Mouse (Mus musculus): Measurements from ENCODE around the gene Trir. TPM values are rescaled to one million over a fixed set of nuclear protein-coding genes. Genes with fewer than 3 reads are reported as not detected.

The Trir gene
- total RNA-seq, 1 experiment from 2014 or later: 154 TPM

DNA sequence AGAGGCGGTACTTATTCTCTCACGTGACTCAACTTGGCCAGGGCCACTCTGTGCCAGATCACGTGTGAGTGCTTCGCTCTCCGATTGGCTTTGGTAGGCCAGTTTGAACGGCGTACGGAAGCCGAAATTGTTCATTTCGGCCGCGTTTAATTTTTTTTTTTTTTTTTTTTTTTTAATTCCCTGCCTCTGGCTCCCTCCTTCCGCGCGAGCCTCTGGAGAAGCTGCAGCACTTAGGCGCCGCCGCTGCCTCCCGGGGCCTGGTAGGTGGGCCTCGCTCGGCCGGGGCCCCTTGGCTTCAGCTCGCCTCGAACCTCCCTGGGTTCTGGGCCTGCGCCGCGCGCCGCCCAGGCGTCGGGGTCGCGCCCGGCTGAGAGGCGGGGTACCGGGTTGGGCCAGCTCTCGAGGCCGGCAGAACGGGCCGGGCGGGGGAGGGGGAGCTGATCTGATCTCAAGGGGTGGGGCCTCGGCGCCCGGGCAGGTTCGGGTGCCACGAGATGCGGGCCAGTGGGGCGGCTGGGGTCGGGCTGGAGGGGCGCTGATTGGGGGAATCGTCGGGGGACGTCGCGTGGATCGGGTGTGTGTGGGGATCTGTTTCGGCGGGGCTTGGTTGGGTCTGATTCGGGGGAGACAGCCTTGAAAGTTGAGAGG is 10.2 kb downstream of the Trir start, which contains the start of gene Tnpo2:
TSS of gene Tnpo2 (plus strand) at position 198 of the 648 bp plus-strand sequence.
- peak; percentile 95 for DNase-seq

DNA sequence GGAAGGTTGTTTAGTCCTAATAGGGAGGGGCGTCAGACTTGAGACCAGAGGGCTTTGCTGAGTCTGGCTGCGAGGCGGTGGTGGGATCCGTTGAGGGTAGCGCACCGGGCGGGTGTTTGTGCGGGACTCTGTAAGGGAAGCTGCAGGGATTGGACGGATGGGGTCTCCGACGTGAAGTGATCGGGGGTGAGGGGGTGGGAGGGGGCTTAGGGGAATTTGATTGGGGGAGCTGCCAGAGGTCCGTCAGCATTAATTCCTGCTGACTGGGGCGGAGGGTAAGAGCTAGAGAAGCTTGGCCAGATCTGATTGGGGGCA is 10.7 kb downstream of the Trir start:
- no peak for DNase-seq

DNA sequence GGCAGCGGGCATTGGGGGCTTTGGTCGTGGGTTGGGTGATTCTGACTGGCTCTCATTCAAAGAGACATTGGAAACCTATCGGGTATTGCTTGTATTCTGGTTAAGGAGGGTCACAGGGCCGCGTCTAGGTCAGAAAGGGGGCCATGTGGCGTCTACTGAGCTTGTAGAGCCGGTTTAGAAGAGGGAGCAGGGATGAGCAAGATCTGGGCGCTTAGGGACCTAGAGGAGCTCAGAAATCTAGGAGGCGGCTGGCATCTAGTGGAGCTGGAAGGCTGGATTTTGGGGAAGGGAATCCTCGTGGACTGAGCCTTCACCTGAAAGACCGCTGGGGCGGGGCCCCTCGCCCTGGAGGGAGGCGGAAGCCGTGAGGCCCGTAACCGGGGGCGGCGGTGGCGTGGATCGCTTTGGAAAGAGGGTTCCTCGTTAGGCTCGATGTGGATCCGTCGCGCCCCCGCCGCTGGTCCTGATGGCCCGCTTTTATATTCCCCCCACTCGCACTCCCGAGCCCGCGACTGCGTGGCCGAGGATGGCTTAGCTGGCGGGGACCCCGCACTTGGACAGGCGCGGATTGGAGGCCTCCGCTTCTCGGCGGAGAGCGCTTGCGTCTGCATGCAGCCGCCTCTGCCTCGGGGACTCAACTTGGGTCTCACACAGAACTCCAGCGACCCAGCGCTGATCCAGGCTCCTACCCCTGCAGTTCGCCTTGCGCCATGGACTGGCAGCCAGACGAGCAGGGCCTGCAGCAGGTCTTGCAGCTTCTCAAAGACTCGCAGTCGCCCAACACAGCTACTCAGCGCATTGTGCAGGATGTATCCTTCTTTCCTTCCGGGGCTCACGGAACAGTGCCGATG is 11.3 kb downstream of the Trir start:
- peak; percentile 62 for DNase-seq

DNA sequence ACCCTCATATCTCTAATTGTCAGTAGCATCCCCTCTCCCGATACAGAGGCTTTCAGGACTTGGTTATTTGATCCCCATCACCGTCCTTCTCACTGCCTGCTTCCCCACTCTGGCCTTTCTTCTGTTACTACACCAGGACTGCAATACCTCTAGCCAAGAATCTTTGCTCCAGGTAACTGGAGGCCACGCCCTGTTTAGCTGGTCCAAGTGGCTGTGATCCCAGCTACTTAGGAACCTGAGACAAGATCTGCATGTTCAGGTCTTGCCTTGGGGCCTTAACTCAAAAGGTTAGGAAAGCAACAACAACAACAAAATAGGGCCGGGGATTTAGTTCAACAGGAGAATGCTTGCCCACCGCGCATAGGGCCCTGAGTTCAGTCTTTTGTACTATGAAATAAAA is 17.0 kb downstream of the Trir start:
- no peak for DNase-seq

DNA sequence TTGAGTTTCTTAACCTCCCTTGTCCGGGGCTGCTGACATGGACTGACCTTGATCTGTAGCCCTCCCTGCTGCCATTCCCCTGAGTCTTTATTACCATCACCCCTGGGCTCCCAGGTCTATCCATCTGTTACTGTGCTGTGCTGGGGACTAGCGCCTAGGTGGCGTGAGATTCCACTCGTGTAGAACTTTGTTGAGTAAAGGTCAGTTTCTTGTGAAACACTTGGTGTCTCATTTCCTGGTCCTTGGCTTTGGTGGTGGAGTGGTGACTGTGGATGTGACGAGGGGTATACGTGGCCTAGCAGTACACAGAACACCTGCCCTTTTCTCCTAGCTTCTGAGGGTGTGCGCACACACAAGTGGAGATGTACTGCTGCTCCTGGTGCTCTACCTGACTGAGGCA is 30.7 kb downstream of the Trir start:
- peak; percentile 47 for DNase-seq

DNA sequence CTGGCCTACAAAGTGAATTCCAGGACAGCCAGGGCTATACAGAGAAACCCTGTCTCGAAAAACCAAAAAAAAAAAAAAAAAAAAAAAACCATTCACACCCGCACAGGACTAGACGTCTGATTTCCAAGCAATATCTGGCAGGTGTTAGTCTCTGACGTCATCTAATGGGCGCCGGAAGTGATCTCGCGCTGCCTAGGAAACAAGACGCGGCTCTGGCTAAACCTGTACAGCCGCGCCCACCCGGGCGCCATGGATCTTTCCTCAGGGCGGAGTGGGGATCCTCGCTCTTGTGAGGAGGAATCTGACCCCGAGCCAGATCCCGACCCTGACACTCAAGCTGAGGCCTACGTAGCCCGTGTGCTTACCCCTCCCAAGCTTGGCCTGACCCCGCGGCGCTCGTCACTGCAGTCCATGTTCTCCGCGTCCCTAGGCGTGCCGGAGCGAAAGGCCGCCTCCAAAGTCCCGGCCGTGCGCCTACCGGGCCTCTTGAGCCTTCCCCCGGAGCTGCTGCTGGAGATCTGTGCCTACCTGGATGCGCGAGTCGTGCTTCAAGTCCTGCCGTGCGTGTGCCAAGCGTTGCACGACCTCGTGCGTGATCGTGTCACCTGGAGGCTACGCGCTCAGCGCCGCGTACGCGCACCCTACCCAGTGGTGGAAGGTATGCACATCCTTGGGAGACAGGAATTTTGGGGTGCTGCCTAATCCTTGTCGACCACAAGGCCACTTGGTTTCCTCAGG is 33.4 kb downstream of the Trir start, which contains the start of gene Fbxw9:
TSS of gene Fbxw9 (plus strand) at position 177 of the 738 bp plus-strand sequence.
- DNase-seq: peak; percentile 93

DNA sequence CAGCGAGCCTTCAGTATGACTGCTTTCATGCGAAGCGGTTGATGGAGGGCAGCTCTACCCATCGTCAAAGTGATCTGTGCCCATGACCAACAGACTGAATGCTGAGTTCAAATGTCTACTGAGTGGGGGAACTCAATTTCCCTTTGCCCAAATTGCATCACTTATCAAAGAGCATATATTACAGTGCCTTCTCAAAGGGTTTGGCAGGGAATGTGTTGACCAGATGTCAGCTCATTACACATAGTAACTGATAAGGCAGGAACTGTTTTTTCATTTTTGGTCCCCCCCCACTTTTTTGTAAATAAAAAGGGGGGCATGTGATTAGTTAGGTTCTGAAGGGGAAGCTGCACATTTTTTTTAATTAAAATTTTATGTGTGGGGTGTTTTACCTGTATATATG is 36.0 kb downstream of the Trir start:
- no peak for DNase-seq

DNA sequence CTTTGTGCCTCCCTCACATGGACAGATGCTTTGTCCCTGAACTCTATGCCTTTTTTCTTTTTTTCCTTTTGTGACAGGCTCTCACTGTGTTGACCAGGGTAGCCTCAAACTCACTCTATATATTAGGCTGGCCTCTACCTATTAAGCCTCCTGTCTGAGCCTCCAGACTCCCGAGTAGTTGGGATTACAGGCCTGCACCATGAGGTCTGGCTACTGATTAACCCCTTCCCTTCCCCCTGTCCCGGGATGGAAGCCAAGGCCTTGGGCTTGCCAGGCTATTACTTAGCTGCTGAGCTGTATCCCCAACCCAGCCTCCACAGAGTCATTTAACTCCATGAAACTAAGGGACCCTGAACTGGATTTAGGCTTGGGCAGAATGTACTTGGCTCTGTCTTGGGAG is 38.6 kb downstream of the Trir start:
- DNase-seq: no peak

DNA sequence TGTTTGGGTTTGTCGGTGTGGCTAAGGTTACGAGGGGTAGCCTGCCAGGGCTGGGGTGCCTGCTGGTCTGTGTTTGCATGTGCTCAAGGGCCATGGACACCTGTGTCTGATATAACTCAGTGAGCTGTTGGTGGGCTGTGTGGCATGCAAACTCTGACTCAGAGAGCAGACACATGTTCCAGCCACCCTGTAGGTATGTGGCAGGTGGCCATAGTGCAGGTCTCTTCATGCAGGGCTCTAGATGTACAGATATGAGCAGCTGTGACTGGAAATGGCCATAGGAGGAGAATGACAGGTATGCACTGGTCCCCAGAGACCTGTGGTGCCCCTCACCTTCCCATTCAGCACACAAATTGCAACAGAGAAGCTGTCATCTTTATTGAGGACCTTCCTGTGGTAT is 40.5 kb downstream of the Trir start:
- DNase-seq: no peak

DNA sequence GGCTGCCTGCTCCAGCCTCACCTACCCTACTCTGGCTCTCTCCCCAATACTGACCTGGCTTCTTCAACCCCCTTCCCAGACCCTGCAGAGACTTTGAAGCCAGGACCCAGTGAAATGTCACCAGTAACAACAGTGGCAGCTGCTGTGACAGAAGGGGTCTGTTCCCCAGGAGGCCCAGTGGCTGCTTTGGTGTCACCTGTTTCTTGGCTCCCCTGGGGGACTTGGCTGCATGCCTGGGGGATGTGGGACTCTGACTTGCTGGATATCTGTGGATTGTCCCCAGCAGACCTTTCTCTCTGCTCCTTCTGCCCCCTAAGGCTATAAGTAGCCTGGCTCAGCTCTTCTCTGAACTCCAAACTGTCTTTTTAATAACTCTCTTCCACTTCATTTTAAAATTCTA is 41.4 kb downstream of the Trir start, which contains the start of gene Gm5741:
TSS of gene Gm5741 (minus strand) at position 1 of the 400 bp plus-strand sequence.
- DNase-seq: no peak

DNA sequence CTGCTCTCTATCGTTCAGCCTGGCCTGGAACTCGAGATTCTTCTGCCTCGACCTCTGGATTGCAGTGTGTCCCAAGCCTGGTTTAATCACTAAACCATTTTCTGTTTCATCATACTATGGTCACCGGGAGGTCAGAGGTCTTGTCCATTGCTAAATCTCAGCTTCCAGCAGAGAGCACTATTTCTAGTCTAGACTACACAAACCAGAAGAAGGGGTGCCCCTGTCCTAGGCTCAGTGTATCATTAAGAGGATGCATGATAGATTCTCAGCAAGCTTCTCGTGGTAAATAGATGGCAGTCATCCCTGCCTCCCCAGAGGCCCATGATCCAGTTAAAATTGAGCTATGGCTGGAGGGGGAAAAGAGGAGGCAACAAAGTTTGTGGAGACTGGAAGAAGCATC is 44.4 kb downstream of the Trir start:
- no peak for DNase-seq

DNA sequence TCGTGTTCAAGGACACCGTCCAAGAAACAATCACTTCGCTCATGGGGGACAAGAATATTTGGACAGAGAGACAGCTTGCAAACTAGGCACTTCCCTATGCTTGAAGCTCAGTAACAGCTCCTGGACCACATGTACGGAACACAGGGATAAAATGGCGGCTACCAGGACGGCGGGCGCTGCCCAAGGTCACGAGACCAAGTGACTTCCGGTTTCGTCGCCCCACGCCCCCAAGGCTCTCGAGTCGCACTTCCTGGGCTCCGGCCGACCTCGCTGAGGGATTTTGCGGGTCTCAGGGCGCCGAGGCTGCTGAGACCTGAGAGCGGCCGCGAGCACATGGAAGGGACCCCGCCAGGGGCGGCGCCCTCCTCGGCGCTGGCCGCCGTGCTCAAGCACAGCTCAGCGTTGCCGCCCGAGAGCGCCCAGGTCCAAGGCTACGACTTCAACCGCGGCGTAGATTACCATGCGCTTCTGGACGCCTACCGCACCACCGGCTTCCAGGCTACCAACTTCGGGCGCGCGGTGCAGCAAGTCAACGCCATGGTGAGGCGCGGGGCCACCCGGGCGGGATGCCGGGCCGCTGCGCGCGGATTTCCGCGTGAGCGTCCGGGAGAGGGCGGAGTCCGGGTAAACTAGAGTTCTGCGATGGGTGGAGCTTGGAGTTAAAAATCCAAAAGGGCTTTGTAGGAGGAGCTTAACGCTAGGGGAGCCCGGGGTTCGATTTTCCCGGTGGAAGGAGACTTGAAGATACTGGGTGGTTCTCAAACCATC is 45.1 kb downstream of the Trir start, which contains the start of gene Dhps:
TSS of gene Dhps (plus strand) at position 244 of the 768 bp plus-strand sequence.
- DNase-seq: peak; percentile 94

DNA sequence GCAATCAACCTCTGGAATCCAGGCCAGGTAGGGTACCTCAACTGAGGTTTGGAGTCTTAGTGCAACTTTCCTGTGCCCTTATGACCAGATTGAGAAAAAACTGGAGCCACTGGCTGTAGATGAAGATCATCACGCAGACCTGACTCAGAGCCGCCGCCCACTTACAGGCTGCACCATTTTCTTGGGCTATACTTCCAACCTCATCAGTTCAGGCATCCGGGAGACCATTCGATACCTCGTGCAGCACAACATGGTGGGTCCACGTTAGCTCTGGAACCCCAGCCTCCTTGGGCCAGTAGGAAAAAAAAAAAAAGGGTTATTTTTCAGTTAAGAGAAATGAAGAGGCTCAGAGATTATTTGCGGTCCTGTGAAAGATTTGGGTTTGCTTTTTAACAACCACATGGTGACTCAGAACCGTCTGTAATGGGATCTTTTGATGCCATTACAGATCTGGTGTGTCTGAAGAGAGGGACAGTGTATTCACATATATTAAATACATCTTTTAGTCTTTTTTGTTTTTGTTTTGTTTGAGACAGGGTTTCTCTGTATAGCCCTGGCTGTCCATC is 45.8 kb downstream of the Trir start:
- no peak for DNase-seq

DNA sequence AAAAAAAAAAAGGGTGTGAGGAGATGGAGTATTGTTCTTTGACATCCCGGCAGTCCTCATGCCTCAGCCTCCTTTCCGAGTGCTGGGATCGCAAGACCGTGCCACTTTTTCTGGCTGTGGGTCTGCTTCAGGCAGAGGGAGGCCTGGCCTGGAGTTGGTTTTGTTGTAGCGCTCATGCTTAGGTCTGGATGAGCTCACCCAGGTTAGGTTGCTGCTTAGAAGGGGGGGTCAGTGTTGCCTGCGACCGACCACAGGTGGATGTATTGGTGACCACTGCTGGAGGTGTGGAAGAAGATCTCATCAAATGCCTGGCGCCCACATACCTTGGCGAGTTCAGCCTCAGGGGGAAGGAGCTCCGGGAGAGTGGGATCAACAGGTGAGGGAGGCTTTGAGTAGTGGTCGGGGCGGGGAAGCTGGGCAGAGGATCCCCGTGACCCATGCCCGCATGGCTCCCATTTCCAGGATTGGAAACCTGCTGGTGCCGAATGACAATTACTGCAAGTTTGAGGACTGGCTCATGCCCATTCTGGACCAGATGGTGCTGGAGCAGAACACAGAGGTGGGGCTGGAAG is 46.5 kb downstream of the Trir start:
- DNase-seq: no peak

DNA sequence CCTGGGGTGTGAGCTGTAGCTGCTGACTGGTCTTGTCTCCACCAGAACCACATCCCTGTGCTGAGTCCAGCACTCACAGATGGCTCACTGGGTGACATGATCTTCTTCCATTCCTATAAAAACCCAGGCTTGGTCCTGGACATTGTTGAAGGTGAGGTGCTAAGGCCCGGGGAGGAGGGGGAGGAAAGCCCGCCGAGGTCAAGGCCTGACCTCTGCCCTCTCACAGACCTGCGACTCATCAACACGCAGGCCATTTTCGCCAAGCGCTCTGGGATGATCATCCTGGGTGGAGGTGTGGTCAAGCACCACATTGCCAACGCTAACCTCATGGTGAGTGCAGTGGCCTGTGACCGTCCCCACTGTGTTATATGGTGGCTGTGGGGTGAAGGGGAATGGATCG is 47.5 kb downstream of the Trir start:
- DNase-seq: no peak

DNA sequence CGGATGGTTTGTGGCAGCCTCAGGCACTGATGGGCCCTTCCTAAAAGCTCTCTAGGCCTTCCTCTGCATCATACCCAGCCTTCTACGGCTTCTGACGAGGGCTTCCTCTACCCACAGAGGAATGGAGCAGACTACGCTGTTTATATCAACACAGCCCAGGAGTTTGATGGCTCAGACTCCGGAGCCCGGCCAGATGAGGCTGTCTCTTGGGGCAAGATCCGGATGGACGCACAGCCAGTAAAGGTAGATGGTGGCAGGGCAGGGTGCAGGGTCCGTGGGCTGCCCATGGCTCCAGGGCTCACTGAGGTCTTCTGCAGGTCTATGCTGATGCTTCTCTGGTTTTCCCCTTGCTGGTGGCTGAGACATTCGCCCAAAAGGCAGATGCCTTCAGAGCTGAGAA is 48.0 kb downstream of the Trir start:
- no peak for DNase-seq

DNA sequence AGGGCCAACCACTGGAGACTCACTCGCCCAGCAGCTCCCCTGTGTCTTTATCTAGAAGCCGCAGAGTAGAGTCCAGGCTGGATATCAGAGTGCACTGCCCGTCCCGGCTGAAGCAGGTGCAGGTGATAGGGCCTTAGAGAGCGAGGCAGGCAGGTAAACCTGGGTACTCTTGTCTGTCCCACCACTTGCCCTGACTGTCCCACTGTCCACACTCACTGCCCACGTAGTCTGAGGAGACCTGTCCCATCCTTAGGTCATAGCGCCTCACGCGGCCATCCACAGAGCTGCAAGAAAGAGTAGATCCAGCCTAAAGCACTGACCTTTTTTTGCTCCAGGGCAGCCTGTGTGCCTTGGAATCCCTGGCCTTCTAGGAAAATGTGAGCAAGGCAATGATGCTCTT is 49.4 kb downstream of the Trir start:
- DNase-seq: peak; percentile 67

DNA sequence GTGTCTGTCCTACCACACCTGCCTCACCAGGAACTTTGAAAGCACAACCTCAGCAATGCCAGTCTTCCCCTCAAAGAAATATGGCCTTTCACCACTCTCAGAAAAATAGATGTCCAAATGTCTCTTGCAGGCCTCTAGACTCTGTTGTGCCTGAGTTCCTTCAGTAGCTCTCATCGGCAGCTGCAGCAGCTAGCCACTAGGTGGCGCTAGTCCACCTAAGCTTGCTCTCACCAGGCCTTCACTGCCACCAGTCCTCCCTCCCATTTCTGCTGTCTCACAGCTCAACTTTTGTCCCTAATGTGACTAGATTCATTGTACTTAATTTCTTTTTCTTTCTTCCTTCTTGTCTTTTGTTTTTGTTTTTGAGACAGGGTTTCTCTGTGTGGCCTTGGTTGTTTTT is 50.4 kb downstream of the Trir start:
- peak; percentile 87 for DNase-seq

All from adrenal gland, postnatal 14 days (tissue).